Mouse (Mus musculus): ENCODE data around the gene Prkcb. TPM values are rescaled to one million over a fixed set of nuclear protein-coding genes. Genes with fewer than 3 reads are reported as not detected.

Prkcb gene
- total RNA-seq, 2 experiments from 2014 or later, result 17.5 to 26.8 TPM

- ATAC-seq (replicated peaks; ENCODE audit: low FRiP score, poor library complexity, severe bottlenecking), result no peak
Observed at GRCm38 (mm10) chr7:122566011-122566410, 277.5 kb downstream of the Prkcb start.

GRCm38 (mm10) chr7:122568787-122569186 lies 280.2 kb downstream of the Prkcb start:
- no peak for ATAC-seq (replicated peaks; ENCODE audit: low FRiP score, poor library complexity, severe bottlenecking)

- ATAC-seq (replicated peaks; ENCODE audit: low FRiP score, poor library complexity, severe bottlenecking), result no peak
Observed at GRCm38 (mm10) chr7:122570407-122570806, 281.9 kb downstream of the Prkcb start.

- no peak for ATAC-seq (replicated peaks; ENCODE audit: low FRiP score, poor library complexity, severe bottlenecking)
Observed at GRCm38 (mm10) chr7:122573101-122573635, 284.6 kb downstream of the Prkcb start.

GRCm38 (mm10) chr7:122574418-122574817 lies 285.9 kb downstream of the Prkcb start:
- ATAC-seq (replicated peaks; ENCODE audit: low FRiP score, poor library complexity, severe bottlenecking), result no peak

GRCm38 (mm10) chr7:122575056-122575455 lies 286.5 kb downstream of the Prkcb start:
- no peak for ATAC-seq (replicated peaks; ENCODE audit: low FRiP score, poor library complexity, severe bottlenecking)

GRCm38 (mm10) chr7:122575506-122575905 lies 287.0 kb downstream of the Prkcb start:
- ATAC-seq (replicated peaks; ENCODE audit: low FRiP score, poor library complexity, severe bottlenecking), result no peak

- ATAC-seq (replicated peaks; ENCODE audit: low FRiP score, poor library complexity, severe bottlenecking), result no peak
Observed at GRCm38 (mm10) chr7:122577571-122577970, 289.0 kb downstream of the Prkcb start.

GRCm38 (mm10) chr7:122579461-122580157 lies 291.1 kb downstream of the Prkcb start:
- no peak for ATAC-seq (replicated peaks; ENCODE audit: low FRiP score, poor library complexity, severe bottlenecking)

GRCm38 (mm10) chr7:122580158-122580475 lies 291.6 kb downstream of the Prkcb start:
- no peak for ATAC-seq (replicated peaks; ENCODE audit: low FRiP score, poor library complexity, severe bottlenecking)

GRCm38 (mm10) chr7:122584421-122585151 lies 296.0 kb downstream of the Prkcb start:
- no peak for ATAC-seq (replicated peaks; ENCODE audit: low FRiP score, poor library complexity, severe bottlenecking)

- ATAC-seq (replicated peaks; ENCODE audit: low FRiP score, poor library complexity, severe bottlenecking), result no peak
Observed at GRCm38 (mm10) chr7:122595897-122596296, 307.3 kb downstream of the Prkcb start.

- no peak for ATAC-seq (replicated peaks; ENCODE audit: low FRiP score, poor library complexity, severe bottlenecking)
Observed at GRCm38 (mm10) chr7:122596596-122597170, 308.1 kb downstream of the Prkcb start.

GRCm38 (mm10) chr7:122597313-122597712 lies 308.8 kb downstream of the Prkcb start:
- no peak for ATAC-seq (replicated peaks; ENCODE audit: low FRiP score, poor library complexity, severe bottlenecking)

GRCm38 (mm10) chr7:122600856-122601255 lies 312.3 kb downstream of the Prkcb start:
- ATAC-seq (replicated peaks; ENCODE audit: low FRiP score, poor library complexity, severe bottlenecking), result no peak

- no peak for ATAC-seq (replicated peaks; ENCODE audit: low FRiP score, poor library complexity, severe bottlenecking)
Observed at GRCm38 (mm10) chr7:122605066-122605465, 316.5 kb downstream of the Prkcb start.

GRCm38 (mm10) chr7:122609420-122609819 lies 320.9 kb downstream of the Prkcb start:
- ATAC-seq (replicated peaks; ENCODE audit: low FRiP score, poor library complexity, severe bottlenecking), result no peak

- no peak for ATAC-seq (replicated peaks; ENCODE audit: low FRiP score, poor library complexity, severe bottlenecking)
Observed at GRCm38 (mm10) chr7:122610161-122610560, 321.6 kb downstream of the Prkcb start.

- no peak for ATAC-seq (replicated peaks; ENCODE audit: low FRiP score, poor library complexity, severe bottlenecking)
Observed at GRCm38 (mm10) chr7:122613876-122614275, 325.3 kb downstream of the Prkcb start.

GRCm38 (mm10) chr7:122622125-122622774 lies 333.7 kb downstream of the Prkcb start:
- no peak for ATAC-seq (replicated peaks; ENCODE audit: low FRiP score, poor library complexity, severe bottlenecking)
